Mouse (Mus musculus) kidney, embryonic 15.5 days (tissue): ENCODE measurements around the gene Mthfd2l. TPM values are rescaled to one million over a fixed set of nuclear protein-coding genes. Genes with fewer than 3 reads are reported as not detected.

Experiments
- ATAC-seq: fragments of 200-750 bp; cut with Nextera tagmentation; replicated peaks from 2 replicates; pipeline ENCODE4 v1.8.0; 2017; ENCODE audit warnings: moderate TSS enrichment; ENCODE audit not compliant: low FRiP score
- H3K27ac ChIP-seq: fragments of 300-500 bp; sonication (generic); 2 replicates; pipeline ENCODE4 v1.5.1; 2015; ENCODE audit warnings: mild to moderate bottlenecking, inconsistent platforms
- H3K27me3 ChIP-seq: fragments of 300-500 bp; sonication (generic); 2 replicates; pipeline ENCODE4 v1.6.1; 2015; ENCODE audit warnings: inconsistent platforms
- H3K36me3 ChIP-seq: fragments of 300-500 bp; sonication (generic); 2 replicates; pipeline ENCODE4 v1.6.1; 2015; ENCODE audit warnings: inconsistent platforms
- H3K4me1 ChIP-seq: fragments of 300-500 bp; sonication (generic); 2 replicates; pipeline ENCODE4 v1.6.1; 2015; ENCODE audit warnings: inconsistent platforms
- H3K4me2 ChIP-seq: fragments of 300-500 bp; sonication (generic); 2 replicates; pipeline ENCODE4 v1.6.1; 2015; ENCODE audit warnings: moderate library complexity, mild to moderate bottlenecking, inconsistent platforms
- H3K4me3 ChIP-seq: fragments of 300-500 bp; sonication (generic); replicated peaks from 2 replicates; pipeline ENCODE4 v1.5.1; 2015; ENCODE audit warnings: mild to moderate bottlenecking, inconsistent platforms
- H3K9ac ChIP-seq: fragments of 300-500 bp; sonication (generic); 2 replicates; pipeline ENCODE4 v1.6.1; 2015; ENCODE audit warnings: mild to moderate bottlenecking, inconsistent platforms
- H3K9me3 ChIP-seq: fragments of 300-500 bp; sonication (generic); replicated peaks from 2 replicates; pipeline ENCODE4 v1.6.1; 2016; ENCODE audit warnings: inconsistent platforms
- WGBS: fragments of 180-500 bp; shearing (Covaris S2); methylation state at CpG from one replicate; pipeline ENCODE4 v1.1.7; 2015; ENCODE audit warnings: mixed read lengths; 5-methylcytosine and 5-hydroxymethylcytosine counted together
- polyA plus RNA-seq: library from polyadenylated mRNA; unstranded; fragments of >200 nt; fragmentation: Nextera tagmentation; extraction: Ambion mirVana; gene quantifications from 2 replicates; pipeline ENCODE4 v1.2.1, GENCODE M21; 2015

The Mthfd2l gene
- polyA plus RNA-seq: 47.1 and 61.2 TPM in 2 replicates

DNA sequence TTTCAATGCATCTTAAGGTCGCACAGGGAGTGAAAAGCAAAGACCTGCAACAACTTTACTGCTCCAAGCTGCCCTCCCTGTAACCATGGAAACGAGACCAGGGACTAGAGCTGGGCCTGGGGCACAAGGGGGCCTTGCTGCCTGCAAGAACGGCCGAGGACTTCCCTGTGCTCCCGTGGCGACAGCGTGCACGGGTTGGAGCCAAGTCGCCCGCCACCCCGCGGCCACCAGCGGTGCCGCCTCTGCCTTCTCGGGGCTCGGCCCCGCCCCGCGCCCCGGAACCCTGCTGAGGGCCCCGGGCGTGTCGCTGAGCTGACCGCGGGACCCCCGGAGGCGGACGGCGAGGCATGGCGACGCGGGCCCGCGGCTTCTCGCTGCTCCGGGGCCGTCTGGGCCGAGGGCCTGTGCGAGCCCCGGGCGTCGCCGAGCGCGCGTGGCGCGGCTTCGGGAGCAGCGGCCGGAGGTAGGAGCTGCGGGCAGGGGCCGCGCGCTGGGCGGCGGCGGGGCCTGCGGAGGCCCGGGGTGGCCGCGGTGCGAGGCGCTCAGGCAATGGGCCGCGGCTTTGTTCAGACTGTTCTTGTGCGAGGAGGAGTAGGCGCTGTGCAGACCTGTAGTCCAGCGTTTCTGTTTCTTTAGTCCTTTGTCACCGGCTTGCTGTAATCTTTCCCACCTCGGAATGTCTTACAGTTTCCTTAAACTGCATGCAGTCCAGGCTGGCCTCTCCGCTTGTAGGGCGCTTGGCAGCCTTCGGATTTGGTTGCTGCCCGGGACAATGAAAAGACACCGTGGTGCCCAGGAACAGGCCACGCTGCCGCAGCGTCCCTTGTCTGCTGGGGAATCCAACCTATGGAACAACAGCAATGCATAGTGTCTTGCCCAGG, at the start of gene Mthfd2l:
TSS of gene Mthfd2l (plus strand) at position 147 of the 881 bp plus-strand sequence.
- Histone ChIP-seq H3K9me3 (no peaks in the 10 kb centered on the region), H3K4me3 (peak within 1 kb of the TSS; percentile 78), H3K27me3 (no peaks in the 10 kb centered on the region), H3K4me1 (peaks cover 11% of the 10 kb centered on the region), H3K9ac (peak within 1 kb of the TSS; percentile 91), H3K27ac (peak within 1 kb of the TSS; percentile 99), H3K4me2 (peak within 1 kb of the TSS; percentile 62), H3K36me3 (peaks cover 13% of the 10 kb centered on the region)
- peak; percentile 99 for ATAC-seq
- under 1% methylated on average over 79 of the region's 79 CpGs for WGBS

DNA sequence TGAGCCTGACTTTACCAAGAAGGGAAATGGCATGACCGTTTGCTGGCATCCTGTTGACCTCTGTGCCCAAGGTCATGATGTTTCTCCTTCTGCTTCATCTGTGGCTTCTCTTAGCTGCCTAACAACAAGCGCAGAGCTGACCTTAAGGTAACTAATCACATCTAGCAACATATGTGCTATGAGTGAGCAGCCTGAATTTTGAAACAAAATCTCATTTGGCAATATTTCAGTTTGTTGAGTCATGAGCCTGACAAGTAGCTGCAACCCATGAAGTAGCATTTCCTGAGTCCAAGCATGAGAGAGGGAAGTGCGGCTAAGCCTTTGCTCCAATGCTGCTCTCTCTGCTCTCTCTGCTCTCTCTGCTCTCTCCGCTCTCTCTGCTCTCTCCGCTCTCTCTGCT, 49.2 kb upstream of the Mthfd2l start:
- Histone ChIP-seq H3K4me3 (no peak overlapping the region), H3K4me1 (no peaks in the 10 kb centered on the region), H3K36me3 (no peaks in the 10 kb centered on the region), H3K27ac (no peak overlapping the region), H3K9ac (no peak overlapping the region), H3K9me3 (no peaks in the 10 kb centered on the region), H3K4me2 (no peak overlapping the region), H3K27me3 (no peaks in the 10 kb centered on the region)
- 87% methylated on average over 5 of the region's 5 CpGs for WGBS
- no peak for ATAC-seq

DNA sequence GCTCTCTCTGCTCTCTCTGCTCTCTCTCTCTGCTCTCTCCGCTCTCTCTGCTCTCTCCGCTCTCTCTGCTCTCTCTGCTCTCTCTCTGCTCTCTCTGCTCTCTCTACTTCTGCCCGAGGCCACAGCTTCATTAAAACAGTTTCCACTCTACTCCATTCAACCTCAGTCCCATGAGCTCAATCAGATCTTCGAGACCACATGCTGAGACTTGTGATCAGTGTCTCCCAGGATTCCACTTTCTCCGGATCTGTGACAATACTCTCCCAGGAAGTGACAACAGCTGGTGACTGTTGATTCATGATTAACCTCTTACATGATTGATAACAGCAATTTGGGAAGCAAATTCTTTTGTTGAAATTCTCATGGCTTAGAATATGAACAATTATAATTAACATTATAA, 48.8 kb upstream of the Mthfd2l start:
- WGBS: 87% methylated on average over 5 of the region's 5 CpGs

DNA sequence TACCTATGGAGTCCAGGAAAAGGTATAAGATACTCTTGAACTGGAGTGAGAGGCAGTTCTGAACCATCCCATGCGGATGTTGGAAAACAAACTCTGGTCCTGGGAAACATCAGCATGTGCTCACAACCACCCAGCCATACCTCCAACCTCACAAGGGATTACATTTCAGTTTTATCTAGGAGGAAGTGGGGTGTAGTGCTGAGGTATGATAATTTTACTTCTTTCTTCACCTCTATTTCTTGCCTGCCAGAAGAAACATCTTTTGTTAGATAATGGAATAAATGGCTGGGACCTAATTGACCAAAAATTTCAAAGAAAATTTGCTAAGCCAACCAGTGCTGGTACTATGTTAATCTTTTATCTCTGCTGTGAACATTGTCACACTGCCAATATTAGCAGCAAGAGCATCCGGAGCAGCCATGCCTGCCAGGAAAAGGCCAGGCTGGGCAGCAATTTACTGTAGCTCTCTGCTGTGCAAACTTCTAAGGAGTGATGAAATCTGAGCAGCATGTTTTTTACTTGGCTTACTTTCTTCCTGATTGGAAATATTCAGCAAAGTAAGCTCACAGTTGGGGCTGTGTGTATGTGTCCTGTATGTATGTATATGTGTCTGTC, 46.2 kb upstream of the Mthfd2l start:
- Histone ChIP-seq H3K9ac (no peak overlapping the region), H3K27ac (no peak overlapping the region), H3K4me2 (no peak overlapping the region), H3K9me3 (no peaks in the 10 kb centered on the region), H3K36me3 (no peaks in the 10 kb centered on the region), H3K4me3 (no peak overlapping the region), H3K27me3 (no peaks in the 10 kb centered on the region), H3K4me1 (no peaks in the 10 kb centered on the region)
- ATAC-seq: 0 out of 2 replicates have a peak, but pooled peaks have one; percentile 50
- 52% methylated on average over 2 of the region's 2 CpGs for WGBS

More for the DNA sequence above, 48.8 kb upstream of the Mthfd2l start:
- Histone ChIP-seq H3K9me3 (no peaks in the 10 kb centered on the region), H3K9ac (no peak overlapping the region), H3K27me3 (no peaks in the 10 kb centered on the region), H3K4me2 (no peak overlapping the region), H3K36me3 (no peaks in the 10 kb centered on the region), H3K4me3 (no peak overlapping the region), H3K4me1 (no peaks in the 10 kb centered on the region), H3K27ac (no peak overlapping the region)
- ATAC-seq: no peak

DNA sequence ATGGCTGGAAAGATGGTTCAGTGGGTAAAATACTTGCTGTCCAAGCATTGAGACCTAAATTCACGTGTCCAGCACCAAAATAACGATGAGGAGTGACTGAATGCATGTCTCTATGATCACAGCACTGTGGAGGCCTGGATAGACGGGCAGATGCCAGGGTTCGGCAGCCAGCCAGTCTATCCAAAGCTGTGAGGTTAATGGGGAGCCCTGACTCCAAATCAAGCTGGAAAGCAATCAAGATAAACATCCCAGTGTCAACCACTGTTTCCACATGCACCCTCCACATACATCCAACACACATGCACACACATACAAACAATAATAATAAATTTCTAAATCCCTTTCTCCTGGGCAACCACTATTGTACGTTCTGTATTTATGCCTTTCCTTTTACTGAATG, 42.3 kb upstream of the Mthfd2l start:
- Histone ChIP-seq H3K27ac (no peak overlapping the region), H3K36me3 (no peaks in the 10 kb centered on the region), H3K4me1 (peaks cover 11% of the 10 kb centered on the region), H3K4me2 (no peak overlapping the region), H3K9ac (no peak overlapping the region), H3K4me3 (no peak overlapping the region), H3K27me3 (peaks cover 3% of the 10 kb centered on the region; the same call in 1 of the 2 replicates), H3K9me3 (no peaks in the 10 kb centered on the region)
- no peak for ATAC-seq
- WGBS: 75% methylated on average over 5 of the region's 5 CpGs

DNA sequence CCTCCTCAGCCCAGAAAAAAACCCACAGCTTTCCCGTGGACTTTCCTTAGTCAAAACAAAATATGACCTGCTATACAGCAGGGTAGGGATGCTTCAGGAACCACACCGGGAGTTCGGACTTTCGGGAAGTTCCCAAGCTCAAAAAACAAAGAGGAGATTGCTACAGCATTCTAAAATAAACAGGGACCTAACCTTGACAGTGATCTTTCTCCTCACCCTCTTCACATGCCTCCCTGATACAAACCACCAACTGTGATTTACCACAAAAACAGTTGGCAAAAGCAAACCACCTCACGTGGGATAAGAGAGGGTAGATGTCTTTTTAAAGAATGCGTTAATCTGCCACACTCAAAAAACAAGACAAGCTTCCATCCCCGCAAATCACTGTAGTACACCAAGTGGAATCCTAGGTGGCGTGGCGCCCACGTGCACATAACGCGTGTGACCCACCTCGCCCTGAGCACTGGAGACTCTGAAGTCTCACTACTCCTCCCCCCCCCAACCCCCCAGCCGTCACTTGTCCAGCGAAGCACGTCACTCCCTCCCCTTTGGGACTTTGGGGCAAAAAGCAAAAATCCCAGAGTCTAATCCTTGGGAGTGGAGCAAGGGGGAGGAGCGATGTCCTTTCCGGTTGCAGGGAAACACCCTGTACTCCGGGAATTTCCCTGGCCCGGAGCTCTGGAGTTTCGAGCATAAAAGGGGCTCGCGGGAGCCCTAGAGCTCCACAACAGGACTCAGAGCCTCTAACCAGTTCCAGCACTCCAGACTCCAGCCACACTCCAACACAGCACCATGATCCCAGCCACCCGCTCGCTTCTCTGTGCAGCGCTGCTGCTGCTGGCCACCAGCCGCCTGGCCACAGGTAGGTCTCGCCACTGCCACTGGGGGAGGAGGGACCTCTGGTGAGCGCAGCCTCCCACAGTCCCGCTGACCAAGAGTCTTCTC, 40.1 kb upstream of the Mthfd2l start, which contains the start of gene Cxcl1:
TSS of gene Cxcl1 (plus strand) at position 723 of the 945 bp plus-strand sequence.
- Histone ChIP-seq H3K9ac (peak within 1 kb of the TSS; percentile 59), H3K4me3 (peak within 1 kb of the TSS; percentile 53), H3K4me2 (peak within 1 kb of the TSS; percentile 89), H3K27me3 (peaks cover 3% of the 10 kb centered on the region; the same call in 1 of the 2 replicates), H3K9me3 (no peaks in the 10 kb centered on the region), H3K27ac (0 out of 2 replicates have a peak within 1 kb of the TSS, but pooled peaks have one; percentile 38), H3K4me1 (peaks cover 11% of the 10 kb centered on the region), H3K36me3 (no peaks in the 10 kb centered on the region)
- peak; percentile 92 for ATAC-seq
- WGBS: 4% methylated on average over 30 of the region's 30 CpGs

DNA sequence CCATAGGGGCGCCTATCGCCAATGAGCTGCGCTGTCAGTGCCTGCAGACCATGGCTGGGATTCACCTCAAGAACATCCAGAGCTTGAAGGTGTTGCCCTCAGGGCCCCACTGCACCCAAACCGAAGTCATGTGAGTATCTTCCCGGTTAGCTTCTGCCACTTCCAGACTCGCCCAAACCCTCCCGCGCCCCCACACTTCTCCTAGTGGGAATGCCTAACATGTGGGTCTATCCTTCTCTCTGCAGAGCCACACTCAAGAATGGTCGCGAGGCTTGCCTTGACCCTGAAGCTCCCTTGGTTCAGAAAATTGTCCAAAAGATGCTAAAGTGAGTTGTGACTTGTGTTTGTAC, 39.5 kb upstream of the Mthfd2l start:
- ATAC-seq: no peak; the same call in 1 of the 2 replicates
- 18% methylated on average over 10 of the region's 10 CpGs for WGBS
- 0 out of 2 replicates have a peak overlapping the region, but pooled peaks have one; percentile 38 for H3K27ac ChIP-seq

DNA sequence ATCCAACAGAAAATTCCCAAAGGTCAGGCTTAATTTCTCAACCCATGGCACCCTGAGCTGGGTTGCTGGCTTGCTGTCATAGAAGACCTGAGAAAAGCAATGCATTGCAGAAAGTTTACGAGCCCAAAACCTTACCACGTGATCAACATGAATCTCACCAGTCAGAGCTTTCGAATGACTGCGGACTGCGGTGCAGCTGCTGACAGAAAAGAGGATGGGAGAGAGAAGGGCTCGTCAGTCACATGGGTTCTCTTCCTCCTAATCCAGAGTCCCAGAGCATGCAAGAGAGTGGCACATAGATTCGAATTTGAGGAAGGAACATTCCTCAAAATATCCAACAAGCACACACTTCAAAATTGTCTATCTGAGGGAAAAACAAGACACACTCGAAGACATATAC, 36.7 kb upstream of the Mthfd2l start:
- H3K4me1 ChIP-seq: peaks cover 11% of the 10 kb centered on the region
- no peaks in the 10 kb centered on the region for H3K36me3 ChIP-seq
- peaks cover 3% of the 10 kb centered on the region; the same call in 1 of the 2 replicates for H3K27me3 ChIP-seq
- no peak overlapping the region for H3K9ac ChIP-seq
- no peak for ATAC-seq
- no peak overlapping the region for H3K4me2 ChIP-seq
- no peaks in the 10 kb centered on the region for H3K9me3 ChIP-seq
- H3K4me3 ChIP-seq: no peak overlapping the region
- WGBS: 70% methylated on average over 8 of the region's 8 CpGs
- H3K27ac ChIP-seq: no peak overlapping the region

More for the DNA sequence above, 39.5 kb upstream of the Mthfd2l start:
- Histone ChIP-seq H3K36me3 (no peaks in the 10 kb centered on the region), H3K4me3 (peak overlapping the region; percentile 53), H3K9me3 (no peaks in the 10 kb centered on the region), H3K4me1 (peaks cover 11% of the 10 kb centered on the region), H3K27me3 (peaks cover 3% of the 10 kb centered on the region; the same call in 1 of the 2 replicates), H3K4me2 (peak overlapping the region; percentile 89), H3K9ac (peak overlapping the region; percentile 59)

DNA sequence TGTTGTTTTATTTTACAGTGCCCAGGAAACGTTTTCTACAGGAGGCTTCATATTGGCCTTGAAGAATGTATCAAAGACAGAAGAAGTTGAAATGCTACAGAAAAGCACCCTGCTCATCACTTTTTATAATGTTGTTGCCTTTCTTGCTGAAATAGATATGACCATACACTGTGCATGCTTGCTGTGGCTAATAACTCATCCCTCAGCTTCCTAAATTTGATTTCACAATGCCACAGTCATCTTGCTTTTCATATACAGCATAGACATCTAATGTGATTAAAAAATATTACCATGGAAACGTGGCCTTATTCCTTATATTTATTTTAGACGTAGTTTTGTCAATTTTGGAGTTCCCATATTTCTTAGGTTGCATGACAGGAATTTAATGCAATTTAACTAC, 33.5 kb upstream of the Mthfd2l start:
- no peak for ATAC-seq
- 77% methylated on average over 3 of the region's 3 CpGs for WGBS
- Histone ChIP-seq H3K36me3 (no peaks in the 10 kb centered on the region), H3K27me3 (no peaks in the 10 kb centered on the region), H3K4me3 (no peak overlapping the region), H3K9ac (no peak overlapping the region), H3K9me3 (no peaks in the 10 kb centered on the region), H3K4me1 (no peaks in the 10 kb centered on the region), H3K4me2 (no peak overlapping the region), H3K27ac (no peak overlapping the region)

DNA sequence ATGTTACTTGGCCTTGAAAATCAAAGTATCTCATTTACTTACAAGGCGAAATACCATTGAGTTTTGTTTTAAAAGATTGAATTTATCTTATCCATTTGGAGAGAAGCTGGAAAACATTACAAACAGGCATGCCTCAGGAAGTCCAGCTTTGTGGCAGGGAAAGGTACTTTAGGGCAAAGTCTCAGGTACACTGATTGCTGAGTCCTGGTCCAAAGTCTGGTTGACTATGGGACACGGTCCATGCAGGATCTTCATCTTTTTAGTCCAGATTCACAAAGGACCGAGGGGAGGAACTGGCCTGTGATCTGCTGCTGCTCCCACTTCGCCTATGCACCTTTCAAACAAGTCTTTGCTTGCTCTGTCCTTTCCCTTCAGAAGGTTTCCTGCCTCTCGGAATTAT, 31.6 kb upstream of the Mthfd2l start:
- Histone ChIP-seq H3K4me2 (no peak overlapping the region), H3K36me3 (no peaks in the 10 kb centered on the region), H3K9ac (no peak overlapping the region), H3K9me3 (no peaks in the 10 kb centered on the region), H3K27ac (no peak overlapping the region), H3K4me3 (no peak overlapping the region), H3K4me1 (peaks cover 10% of the 10 kb centered on the region), H3K27me3 (peaks cover 10% of the 10 kb centered on the region)
- WGBS: 90% methylated on average over 5 of the region's 5 CpGs
- no peak for ATAC-seq

DNA sequence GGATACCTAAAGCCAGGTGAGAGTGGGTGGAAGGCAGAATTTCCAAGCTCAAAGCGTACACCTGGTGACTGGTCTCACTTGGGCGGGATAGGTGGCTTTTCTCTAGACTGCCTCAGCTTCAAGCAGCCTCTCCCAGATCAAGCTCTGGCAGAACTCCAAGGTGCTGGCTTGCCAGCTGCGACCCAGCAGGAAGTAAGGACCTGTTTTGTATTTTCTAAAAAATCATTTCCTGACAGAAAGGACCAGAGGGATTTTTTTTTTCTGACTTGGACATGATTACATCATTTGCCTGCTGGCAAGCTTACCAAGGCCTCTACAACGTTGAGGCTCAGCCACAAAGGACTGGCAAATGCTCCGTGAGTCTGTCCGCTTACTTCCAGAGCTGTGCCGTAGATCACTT, 30.8 kb upstream of the Mthfd2l start:
- Histone ChIP-seq H3K4me2 (no peak overlapping the region), H3K9ac (no peak overlapping the region), H3K4me1 (peaks cover 10% of the 10 kb centered on the region), H3K36me3 (no peaks in the 10 kb centered on the region), H3K4me3 (no peak overlapping the region), H3K27me3 (peaks cover 18% of the 10 kb centered on the region), H3K27ac (no peak overlapping the region), H3K9me3 (no peaks in the 10 kb centered on the region)
- WGBS: 52% methylated on average over 7 of the region's 7 CpGs
- ATAC-seq: no peak
